Mouse (Mus musculus) testis, adult 2 months (tissue): ENCODE data around the gene Trim38.

Experiments used
- CTCF ChIP-seq: fragments of 200-500 bp; IDR thresholded peaks from 2 replicates; pipeline ENCODE4 v1.5.1; 2012; ENCODE audit warnings: low read depth, mild to moderate bottlenecking, inconsistent platforms, low read length, moderate library complexity; ENCODE audit not compliant: control insufficient read depth, insufficient read depth, insufficient replicate concordance
- POLR2A ChIP-seq: fragments of 200-500 bp; IDR thresholded peaks from 2 replicates; pipeline ENCODE4 v1.6.1; 2012; ENCODE audit warnings: low read depth, mild to moderate bottlenecking, inconsistent platforms, low read length, moderate library complexity; ENCODE audit not compliant: control insufficient read depth

DNA sequence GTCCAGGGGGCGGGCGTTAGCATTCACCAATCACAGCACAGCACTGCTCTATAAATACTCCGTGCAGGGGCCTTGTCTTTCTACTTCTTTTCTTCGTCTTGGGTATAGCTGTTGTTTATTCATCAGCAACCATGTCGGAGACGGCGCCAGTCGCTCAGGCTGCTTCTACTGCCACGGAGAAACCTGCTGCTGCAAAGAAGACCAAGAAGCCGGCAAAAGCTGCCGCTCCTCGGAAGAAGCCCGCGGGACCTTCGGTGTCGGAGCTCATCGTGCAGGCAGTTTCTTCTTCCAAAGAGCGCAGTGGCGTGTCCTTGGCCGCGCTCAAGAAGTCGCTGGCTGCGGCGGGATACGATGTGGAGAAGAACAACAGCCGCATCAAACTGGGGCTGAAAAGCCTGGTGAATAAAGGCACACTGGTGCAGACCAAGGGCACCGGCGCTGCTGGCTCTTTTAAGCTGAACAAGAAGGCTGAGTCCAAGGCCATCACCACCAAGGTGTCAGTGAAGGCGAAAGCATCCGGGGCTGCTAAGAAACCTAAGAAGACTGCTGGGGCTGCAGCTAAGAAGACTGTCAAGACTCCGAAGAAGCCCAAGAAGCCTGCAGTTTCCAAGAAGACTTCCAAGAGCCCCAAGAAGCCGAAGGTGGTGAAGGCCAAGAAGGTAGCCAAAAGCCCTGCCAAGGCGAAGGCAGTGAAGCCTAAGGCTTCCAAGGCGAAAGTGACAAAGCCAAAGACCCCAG lies 6.0 kb upstream of the Trim38 start, which contains the start of gene Hist1h1a:
- no peak for TF ChIP-seq CTCF
- peak; percentile 85 for TF ChIP-seq POLR2A
